Mouse (Mus musculus) testis, adult 2 months (tissue): ENCODE measurements around the gene Acsl6. TPM values are rescaled to one million over a fixed set of nuclear protein-coding genes. Genes with fewer than 3 reads are reported as not detected.

Source experiments
- H3K27ac ChIP-seq: fragments of 200-500 bp; 2 replicates; pipeline ENCODE4 v1.5.1; 2012; ENCODE audit warnings: low read depth, low read length; ENCODE audit not compliant: control insufficient read depth, insufficient read depth
- H3K27me3 ChIP-seq: fragments of 200-500 bp; 2 replicates; pipeline ENCODE4 v1.6.1; 2012; ENCODE audit warnings: mild to moderate bottlenecking, low read length, moderate library complexity; ENCODE audit not compliant: control insufficient read depth, insufficient read depth
- H3K36me3 ChIP-seq: fragments of 200-500 bp; 2 replicates; pipeline ENCODE4 v1.6.1; 2012; ENCODE audit warnings: mild to moderate bottlenecking, low read length; ENCODE audit not compliant: control insufficient read depth, insufficient read depth
- H3K4me1 ChIP-seq: fragments of 200-500 bp; 2 replicates; pipeline ENCODE4 v1.6.1; 2012; ENCODE audit warnings: low read length; ENCODE audit not compliant: control insufficient read depth, insufficient read depth
- H3K4me3 ChIP-seq: fragments of 200-500 bp; 2 replicates; pipeline ENCODE4 v1.5.1; 2012; ENCODE audit warnings: low read depth, mild to moderate bottlenecking, low read length, moderate library complexity, mixed read lengths; ENCODE audit not compliant: control insufficient read depth
- CTCF ChIP-seq: fragments of 200-500 bp; IDR thresholded peaks from 2 replicates; pipeline ENCODE4 v1.5.1; 2012; ENCODE audit warnings: low read depth, mild to moderate bottlenecking, inconsistent platforms, low read length, moderate library complexity; ENCODE audit not compliant: control insufficient read depth, insufficient read depth, insufficient replicate concordance
- POLR2A ChIP-seq: fragments of 200-500 bp; IDR thresholded peaks from 2 replicates; pipeline ENCODE4 v1.6.1; 2012; ENCODE audit warnings: low read depth, mild to moderate bottlenecking, inconsistent platforms, low read length, moderate library complexity; ENCODE audit not compliant: control insufficient read depth
- polyA plus RNA-seq: library from polyadenylated mRNA; depleted of rRNA; stranded (reverse); fragments of >200 nt; gene quantifications from 2 replicates; pipeline ENCODE4 v1.2.3, GENCODE M21; 2012

The Acsl6 gene
- polyA plus RNA-seq, 1 experiment: 84.2 TPM

- Histone ChIP-seq H3K27ac (no peak overlapping the region), H3K4me1 (peaks cover 7% of the 10 kb centered on the region), H3K27me3 (no peaks in the 10 kb centered on the region), H3K4me3 (no peak overlapping the region), H3K36me3 (no peaks in the 10 kb centered on the region)
- TF ChIP-seq CTCF (no peak), POLR2A (no peak)
These were observed 14.2 kb downstream of the Acsl6 start for GRCm38 (mm10) chr11:54317795-54318194.

DNA sequence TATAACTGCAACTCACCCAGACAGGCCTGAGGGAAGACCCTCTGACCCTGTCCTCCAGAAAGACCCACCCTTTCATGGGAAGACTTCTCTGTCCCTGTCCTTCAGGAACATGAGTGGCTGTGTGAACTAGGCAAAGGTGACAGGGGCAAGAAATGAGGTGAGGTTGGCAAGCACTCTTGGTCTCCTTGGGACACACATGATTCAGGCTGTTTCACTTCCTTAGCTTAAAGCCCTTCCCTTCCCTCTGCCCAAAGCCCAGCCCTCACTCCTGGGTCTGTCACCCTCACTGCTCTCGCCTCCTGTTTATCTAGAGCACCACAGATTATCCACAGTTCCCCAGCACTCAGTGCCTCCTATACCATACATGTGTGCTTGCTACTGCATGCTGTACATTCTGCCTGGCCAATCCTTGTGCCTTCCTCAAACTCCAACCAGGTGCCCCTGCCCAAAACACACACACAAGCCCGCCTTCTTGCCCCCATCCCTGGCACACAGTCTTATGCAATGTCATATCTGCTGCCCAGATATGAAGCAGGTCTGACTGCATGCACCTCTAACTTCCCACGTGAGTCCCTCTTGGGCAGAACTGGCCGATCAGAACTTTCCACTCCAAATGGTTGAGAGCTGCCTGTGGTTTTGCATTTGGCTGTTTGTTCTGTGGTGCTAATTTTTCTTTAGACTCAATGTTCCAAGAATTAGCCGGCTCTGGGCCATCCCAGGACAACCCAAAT is 18.4 kb downstream of the Acsl6 start:
- Histone ChIP-seq H3K27ac (no peak overlapping the region), H3K36me3 (no peaks in the 10 kb centered on the region; the same call in 1 of the 2 replicates), H3K4me1 (no peaks in the 10 kb centered on the region), H3K4me3 (no peak overlapping the region), H3K27me3 (no peaks in the 10 kb centered on the region)
- TF ChIP-seq POLR2A (no peak), CTCF (no peak)

DNA sequence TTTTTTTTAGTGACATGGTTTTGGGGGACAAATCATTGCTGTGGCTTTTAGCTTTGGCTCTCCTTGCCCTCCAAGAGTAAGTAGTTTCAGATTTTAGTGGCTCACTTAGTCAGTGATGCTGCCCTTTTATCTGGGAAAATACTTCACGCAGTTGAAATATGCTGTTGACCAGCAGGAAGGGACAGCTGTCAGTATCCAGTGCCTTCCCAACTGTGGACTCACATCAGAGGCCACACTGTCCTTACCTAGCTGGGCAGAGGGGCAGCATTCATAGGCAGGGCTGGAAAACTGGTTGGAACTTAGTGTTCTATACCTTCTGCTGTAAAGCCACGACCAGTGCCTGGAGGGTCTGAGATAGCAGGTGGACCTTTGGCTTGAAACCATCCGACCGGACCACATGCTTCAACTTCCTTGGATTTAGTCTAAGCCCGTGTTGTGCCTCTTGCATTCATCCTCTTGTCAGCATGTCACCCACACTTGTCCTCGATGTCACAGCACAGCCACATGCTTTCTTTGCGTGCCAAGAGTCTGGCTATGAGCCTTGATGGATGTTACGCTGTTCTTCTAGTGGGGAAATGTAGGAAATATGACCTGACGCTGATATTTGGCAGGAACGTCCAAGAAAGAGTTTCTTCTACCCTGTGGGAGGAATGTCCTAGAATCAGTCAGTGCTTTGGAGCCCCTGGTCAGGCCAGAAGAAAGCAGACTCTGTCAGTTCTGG is 28.0 kb downstream of the Acsl6 start:
- no peaks in the 10 kb centered on the region for H3K27me3 ChIP-seq
- H3K36me3 ChIP-seq: no peaks in the 10 kb centered on the region; the same call in none of the 2 replicates
- no peak for TF ChIP-seq CTCF
- TF ChIP-seq POLR2A: no peak
- H3K4me3 ChIP-seq: no peak overlapping the region
- H3K27ac ChIP-seq: no peak overlapping the region
- no peaks in the 10 kb centered on the region for H3K4me1 ChIP-seq

GRCm38 (mm10) chr11:54336165-54336707 is 32.6 kb downstream of the Acsl6 start:
- no peak for TF ChIP-seq POLR2A
- TF ChIP-seq CTCF: no peak
- Histone ChIP-seq H3K4me3 (no peak overlapping the region), H3K4me1 (no peaks in the 10 kb centered on the region), H3K27ac (no peak overlapping the region), H3K36me3 (peaks cover 3% of the 10 kb centered on the region), H3K27me3 (no peaks in the 10 kb centered on the region)

DNA sequence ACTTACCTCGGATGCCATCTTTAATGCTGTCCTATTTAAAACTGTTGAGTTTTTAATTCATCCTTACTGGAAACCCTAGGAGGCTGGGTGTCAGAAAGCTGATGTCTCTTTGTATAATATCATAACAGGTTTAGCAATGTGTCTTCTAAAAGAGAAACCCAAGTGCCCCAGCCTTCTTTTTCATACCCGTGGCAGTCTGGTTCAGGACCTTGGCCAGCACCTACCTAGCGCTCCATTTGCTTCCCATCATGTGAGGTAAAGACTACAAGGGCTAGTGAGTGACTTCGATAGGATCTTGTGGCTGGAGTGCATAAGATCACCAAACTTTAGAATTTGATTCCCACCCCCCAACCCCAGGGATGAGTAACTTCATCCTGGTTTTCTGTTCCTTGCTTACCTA is 40.1 kb downstream of the Acsl6 start:
- no peak for TF ChIP-seq CTCF
- TF ChIP-seq POLR2A: no peak
- Histone ChIP-seq H3K27me3 (no peaks in the 10 kb centered on the region), H3K4me1 (no peaks in the 10 kb centered on the region), H3K4me3 (no peak overlapping the region), H3K36me3 (peaks cover 2% of the 10 kb centered on the region), H3K27ac (no peak overlapping the region)

- Histone ChIP-seq H3K4me3 (no peak overlapping the region), H3K27ac (no peak overlapping the region), H3K36me3 (no peaks in the 10 kb centered on the region; the same call in 1 of the 2 replicates), H3K4me1 (no peaks in the 10 kb centered on the region), H3K27me3 (no peaks in the 10 kb centered on the region)
- TF ChIP-seq CTCF (no peak), POLR2A (no peak)
These were observed 48.1 kb downstream of the Acsl6 start for GRCm38 (mm10) chr11:54351704-54352103.

DNA sequence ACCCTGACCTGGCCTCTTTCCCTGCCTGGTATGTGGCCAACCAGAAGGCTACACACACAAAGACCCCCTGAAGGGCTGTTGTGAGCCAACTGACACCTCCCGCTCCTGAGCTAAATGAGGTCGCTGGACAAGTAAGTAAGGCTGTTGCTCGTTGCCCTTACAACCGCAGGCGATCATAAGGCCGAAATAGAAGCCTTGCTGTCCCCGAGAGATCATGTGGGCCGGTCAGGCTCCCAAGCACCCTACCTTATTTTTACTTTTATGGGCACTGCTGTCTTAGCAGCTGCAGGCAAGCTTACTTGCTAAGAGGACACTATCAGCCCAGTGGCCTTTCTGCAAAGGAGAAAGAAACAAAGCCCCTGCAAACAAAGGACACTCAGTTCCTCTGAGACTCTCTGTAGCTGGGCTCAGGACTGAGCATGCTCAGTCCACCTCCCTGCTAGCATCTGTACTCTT is 49.6 kb downstream of the Acsl6 start:
- TF ChIP-seq POLR2A (no peak), CTCF (no peak)
- Histone ChIP-seq H3K36me3 (no peaks in the 10 kb centered on the region; the same call in 1 of the 2 replicates), H3K4me3 (no peak overlapping the region), H3K27me3 (no peaks in the 10 kb centered on the region), H3K27ac (no peak overlapping the region), H3K4me1 (no peaks in the 10 kb centered on the region)
